Mouse (Mus musculus) heart, embryonic 11.5 days (tissue): ENCODE results near the gene Vmn2r2. TPM values are rescaled to one million over a fixed set of nuclear protein-coding genes. Genes with fewer than 3 reads are reported as not detected.

Source experiments
- ATAC-seq: fragments of 200-750 bp; cut with Nextera tagmentation; replicated peaks from 2 replicates; pipeline ENCODE4 v1.8.0; 2017; ENCODE audit warnings: moderate library complexity; ENCODE audit not compliant: insufficient number of reproducible peaks, low FRiP score, low TSS enrichment
- H3K27ac ChIP-seq: fragments of 300-500 bp; sonication (generic); 2 replicates; pipeline ENCODE4 v1.5.1; 2014; ENCODE audit warnings: mild to moderate bottlenecking, low read depth, low read length
- H3K27me3 ChIP-seq: fragments of 300-500 bp; sonication (generic); 2 replicates; pipeline ENCODE4 v1.6.1; 2014; ENCODE audit warnings: mild to moderate bottlenecking, low read length, mixed read lengths; ENCODE audit not compliant: control insufficient read depth, insufficient read depth
- H3K36me3 ChIP-seq: fragments of 300-500 bp; sonication (generic); 2 replicates; pipeline ENCODE4 v1.6.1; 2014; ENCODE audit warnings: mild to moderate bottlenecking, low read length, moderate library complexity, mixed read lengths; ENCODE audit not compliant: control insufficient read depth, insufficient read depth
- H3K4me1 ChIP-seq: fragments of 300-500 bp; sonication (generic); 2 replicates; pipeline ENCODE4 v1.6.1; 2014; ENCODE audit warnings: low read length; ENCODE audit not compliant: control insufficient read depth, insufficient read depth
- H3K4me2 ChIP-seq: fragments of 300-500 bp; sonication (generic); 2 replicates; pipeline ENCODE4 v1.6.1; 2014; ENCODE audit warnings: mild to moderate bottlenecking, moderate library complexity
- H3K4me3 ChIP-seq: fragments of 300-500 bp; sonication (generic); 2 replicates; pipeline ENCODE4 v1.5.1; 2014; ENCODE audit warnings: low read depth, low read length
- H3K9ac ChIP-seq: fragments of 300-500 bp; sonication (generic); 2 replicates; pipeline ENCODE4 v1.6.1; 2014; ENCODE audit warnings: mild to moderate bottlenecking, low read depth, low read length, moderate library complexity
- H3K9me3 ChIP-seq: fragments of 300-500 bp; sonication (generic); replicated peaks from 2 replicates; pipeline ENCODE4 v1.6.1; 2016; ENCODE audit warnings: low read length; ENCODE audit not compliant: control insufficient read depth
- WGBS: fragments of 180-500 bp; shearing (Covaris S2); extraction: QIAGEN DNeasy Blood & Tissue Kit; methylation state at CpG from one replicate; pipeline ENCODE4 v1.1.7; 2014; ENCODE audit not compliant: insufficient replicate concordance; 5-methylcytosine and 5-hydroxymethylcytosine counted together
- polyA plus RNA-seq: library from polyadenylated mRNA; unstranded; fragments of >200 nt; fragmentation: Nextera tagmentation; extraction: Ambion mirVana; gene quantifications from 2 replicates; pipeline ENCODE4 v1.2.1, GENCODE M21; 2014

The Vmn2r2 gene
- not detected in 2 replicates for polyA plus RNA-seq

GRCm38 (mm10) chr3:64141878-64142508 lies at the start of gene Vmn2r2:
Gene Vmn2r2, minus strand, starts transcription at chr3:64141928.
- no peaks in the 10 kb centered on the region for H3K27me3 ChIP-seq
- WGBS = 76% methylated on average over 2 of the region's 2 CpGs
- H3K36me3 ChIP-seq = no peaks in the 10 kb centered on the region
- H3K9ac ChIP-seq = no peak within 1 kb of the TSS
- H3K4me3 ChIP-seq = no peak within 1 kb of the TSS
- H3K27ac ChIP-seq = no peak within 1 kb of the TSS
- no peaks in the 10 kb centered on the region for H3K4me1 ChIP-seq
- H3K9me3 ChIP-seq = no peaks in the 10 kb centered on the region
- ATAC-seq = no peak
- H3K4me2 ChIP-seq = no peak within 1 kb of the TSS

- Histone ChIP-seq H3K4me3 (no peak overlapping the region), H3K36me3 (no peaks in the 10 kb centered on the region), H3K27ac (no peak overlapping the region), H3K27me3 (no peaks in the 10 kb centered on the region), H3K9me3 (no peaks in the 10 kb centered on the region), H3K4me2 (no peak overlapping the region), H3K4me1 (no peaks in the 10 kb centered on the region), H3K9ac (no peak overlapping the region)
- WGBS = 82% methylated on average over 11 of the region's 11 CpGs
- ATAC-seq = no peak
Measured at GRCm38 (mm10) chr3:64113352-64114046, 28.2 kb downstream of the Vmn2r2 start.

GRCm38 (mm10) chr3:64112707-64113106 lies 29.0 kb downstream of the Vmn2r2 start:
- no peaks in the 10 kb centered on the region for H3K36me3 ChIP-seq
- H3K27me3 ChIP-seq = no peaks in the 10 kb centered on the region
- no peak overlapping the region for H3K27ac ChIP-seq
- H3K4me1 ChIP-seq = no peaks in the 10 kb centered on the region
- ATAC-seq = no peak
- WGBS = 93% methylated on average over 1 of the region's 1 CpGs
- H3K4me2 ChIP-seq = no peak overlapping the region
- no peaks in the 10 kb centered on the region for H3K9me3 ChIP-seq
- no peak overlapping the region for H3K9ac ChIP-seq
- H3K4me3 ChIP-seq = no peak overlapping the region

- H3K27me3 ChIP-seq = no peaks in the 10 kb centered on the region
- H3K9ac ChIP-seq = no peak within 1 kb of the TSS
- ATAC-seq = no peak
- no peaks in the 10 kb centered on the region for H3K9me3 ChIP-seq
- H3K4me2 ChIP-seq = no peak within 1 kb of the TSS
- H3K4me3 ChIP-seq = no peak within 1 kb of the TSS
- WGBS = 83% methylated on average over 4 of the region's 4 CpGs
- no peak within 1 kb of the TSS for H3K27ac ChIP-seq
- H3K36me3 ChIP-seq = no peaks in the 10 kb centered on the region
- H3K4me1 ChIP-seq = no peaks in the 10 kb centered on the region
Measured at GRCm38 (mm10) chr3:64081247-64081646, 60.5 kb downstream of the Vmn2r2 start, which contains the start of gene Vmn2r1. Gene Vmn2r1, plus strand, starts transcription at chr3:64081547.

Other genes with a start within 250 kb of the Vmn2r2 start
- 0.90 and 0.99 TPM in 2 replicates for gene Plch1, start 242.5 kb downstream of the Vmn2r2 start, polyA plus RNA-seq
- 3.7 and 4.8 TPM in 2 replicates for gene E130311K13Rik, start 212.5 kb downstream of the Vmn2r2 start, polyA plus RNA-seq
- 10.2 and 10.4 TPM in 2 replicates for gene Slc33a1, start 177.2 kb downstream of the Vmn2r2 start, polyA plus RNA-seq
- 45.8 and 48.7 TPM in 2 replicates for gene Gmps, start 165.8 kb downstream of the Vmn2r2 start, polyA plus RNA-seq
- 0.06 TPM in 1 of 2 replicates, not detected in the other for gene Vmn2r1, start 60.4 kb downstream of the Vmn2r2 start, polyA plus RNA-seq
- not detected in 2 replicates for gene Vmn2r3, start 147.8 kb upstream of the Vmn2r2 start, polyA plus RNA-seq